Mouse (Mus musculus): Measurements from ENCODE around the gene Galnt17.

- no peak for TF ChIP-seq EP300 (IDR thresholded peaks at IDR 0.05)
- no peak for TF ChIP-seq CTCF (IDR thresholded peaks at IDR 0.05)
Measured at GRCm38 (mm10) chr5:131233828-131234227, 74.5 kb downstream of the Galnt17 start.
